Mouse (Mus musculus) left cerebral cortex, adult 9 months (tissue): ENCODE data around the gene Syt7.

ENCODE experiments used
- DNase-seq, 2 experiments: peaks; one replicate each; pipeline ENCODE4 v3.0.0; 2022; ENCODE audit warnings: low spot score in 2 of 2

Gene Syt7

DNA sequence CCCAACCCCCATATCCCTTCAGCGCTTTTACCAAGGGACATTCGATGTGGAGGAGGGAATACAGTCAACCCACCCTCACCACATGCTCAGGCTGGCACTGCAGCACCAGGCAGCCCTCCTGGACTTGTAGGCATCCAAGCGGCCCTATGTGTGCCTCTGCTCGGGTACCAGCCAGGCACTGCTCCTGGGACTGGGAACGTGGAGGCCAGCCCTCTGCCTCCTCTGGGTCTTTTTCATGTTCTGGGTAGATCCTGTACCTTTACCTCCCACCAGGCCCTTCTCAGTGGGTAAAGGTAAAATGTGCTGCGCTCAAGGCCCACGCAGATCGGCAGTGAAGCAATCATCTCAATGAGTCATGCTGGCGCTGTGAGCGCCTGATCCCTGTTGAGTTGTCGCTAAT is 71.0 kb downstream of the Syt7 start:
- no peak for DNase-seq

DNA sequence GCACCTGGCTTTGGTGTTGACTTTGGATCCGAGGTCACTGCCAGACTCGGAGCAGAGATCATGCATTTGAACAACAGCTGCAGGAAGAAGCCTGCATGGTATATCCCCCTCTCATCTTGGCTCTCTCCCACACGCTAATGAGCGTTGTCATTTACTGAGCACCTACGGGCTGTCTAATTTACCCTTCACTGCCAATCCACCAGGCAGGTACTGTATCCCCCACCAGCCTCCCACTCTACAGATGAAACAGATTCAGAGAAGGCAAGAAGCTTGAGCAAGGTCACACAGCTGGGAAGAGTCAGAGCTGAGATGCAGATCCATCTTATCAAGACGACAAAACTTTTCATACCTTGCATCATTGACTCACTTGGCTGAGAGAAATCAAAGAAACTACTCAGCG is 72.7 kb downstream of the Syt7 start:
- peak in 1 of 2 experiments; percentile 64 for DNase-seq

DNA sequence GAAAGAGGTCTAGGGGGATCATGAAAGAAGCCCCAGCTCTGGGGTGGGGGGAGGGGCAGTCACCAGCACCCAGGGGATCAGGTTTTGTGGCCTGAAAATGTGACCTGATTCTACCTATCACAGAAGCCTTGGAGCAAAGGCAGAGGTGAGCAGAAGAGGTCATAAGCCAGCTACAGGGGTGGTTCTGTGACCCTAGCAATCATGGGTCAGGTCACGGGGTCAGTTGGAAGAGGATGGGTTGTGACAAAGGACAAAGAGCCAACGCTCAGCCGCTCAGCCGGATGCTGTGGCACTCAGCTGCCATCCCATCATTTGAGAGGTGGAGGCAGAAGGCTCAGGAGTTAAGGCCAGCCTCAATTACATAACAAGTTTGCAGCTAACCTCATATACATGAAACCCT is 75.5 kb downstream of the Syt7 start:
- no peak for DNase-seq

DNA sequence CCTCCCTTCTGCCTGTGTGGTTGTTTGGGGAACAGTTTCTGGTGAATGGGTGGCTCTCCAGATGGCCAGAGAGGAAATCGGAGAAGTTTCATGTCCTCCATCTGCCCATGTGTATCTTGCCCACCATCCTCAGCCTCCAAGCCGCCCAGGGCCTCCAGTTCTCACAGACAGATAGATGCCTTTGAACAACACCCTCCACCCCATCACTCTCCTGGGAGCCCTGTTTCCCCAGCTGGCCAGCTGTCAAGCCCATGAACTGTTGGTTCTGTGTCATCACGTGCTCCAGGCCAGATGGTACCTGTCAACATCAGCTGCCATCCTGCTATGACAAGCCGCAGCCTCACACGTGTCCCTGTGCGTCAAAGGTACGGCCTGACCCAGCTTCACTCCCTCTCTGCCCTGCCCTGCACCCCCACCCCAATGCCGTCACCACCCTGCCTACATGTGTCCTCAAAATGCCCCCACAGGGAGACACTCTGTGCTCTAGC is 80.3 kb downstream of the Syt7 start:
- DNase-seq = peak; percentile 34 to 55

DNA sequence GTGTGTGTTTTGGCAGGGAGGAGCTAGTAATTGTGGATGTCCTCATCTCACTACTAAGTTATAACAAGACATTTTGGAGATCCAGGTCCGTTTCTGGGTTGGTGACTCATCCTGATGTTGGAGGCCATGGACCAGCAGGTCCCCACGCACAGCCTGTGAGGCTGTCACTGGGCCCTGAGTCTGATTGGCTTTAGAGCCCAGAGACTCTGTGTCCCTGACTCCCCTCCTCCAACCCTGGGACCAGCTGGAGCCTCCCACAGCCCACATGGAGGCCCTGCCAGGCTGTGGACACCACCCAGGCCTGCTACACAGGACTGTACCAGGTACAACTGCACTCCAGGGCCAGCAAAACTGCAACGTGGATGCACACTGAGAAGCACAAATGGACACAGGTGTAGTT is 84.1 kb downstream of the Syt7 start:
- DNase-seq = peak in 1 of 2 experiments; percentile 42

DNA sequence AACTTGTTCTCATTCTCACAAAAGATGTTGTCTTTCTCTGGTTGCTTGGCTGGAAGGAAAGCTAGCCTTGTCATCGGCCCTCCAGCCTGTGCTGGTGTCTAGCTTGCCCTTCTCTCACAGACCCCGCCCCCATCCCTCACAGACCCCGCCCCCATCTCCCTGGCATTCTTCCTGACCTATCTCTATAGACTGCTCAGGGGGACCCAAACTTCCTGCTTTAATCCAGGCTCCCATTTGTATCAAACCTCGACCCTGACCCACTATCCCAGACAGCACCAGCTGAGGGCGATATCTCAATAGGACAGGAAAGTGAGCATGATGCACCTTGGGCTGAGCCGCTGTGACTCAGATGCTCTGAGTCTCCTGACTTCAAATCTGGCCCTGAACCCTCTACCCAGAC is 84.9 kb downstream of the Syt7 start:
- no peak for DNase-seq

DNA sequence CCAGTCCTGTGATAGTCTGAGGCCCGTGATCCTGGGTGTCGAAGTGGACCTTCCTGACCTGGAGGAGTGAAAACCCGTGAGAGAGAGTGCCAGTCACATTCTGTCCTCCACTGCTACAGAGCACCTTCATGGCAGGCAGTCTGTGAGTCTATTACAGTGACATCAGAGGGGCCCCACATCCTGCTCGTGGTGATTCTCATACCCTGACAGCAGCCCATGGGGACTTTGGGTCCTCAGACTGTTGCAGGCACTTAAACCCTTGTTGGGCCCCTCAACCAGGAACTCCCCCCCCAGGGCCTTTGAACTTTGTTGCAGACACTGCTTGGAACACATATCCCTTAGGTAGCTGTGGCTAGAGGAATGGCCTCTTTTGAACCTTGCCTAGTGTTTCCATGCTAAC is 90.7 kb downstream of the Syt7 start:
- DNase-seq = no peak

DNA sequence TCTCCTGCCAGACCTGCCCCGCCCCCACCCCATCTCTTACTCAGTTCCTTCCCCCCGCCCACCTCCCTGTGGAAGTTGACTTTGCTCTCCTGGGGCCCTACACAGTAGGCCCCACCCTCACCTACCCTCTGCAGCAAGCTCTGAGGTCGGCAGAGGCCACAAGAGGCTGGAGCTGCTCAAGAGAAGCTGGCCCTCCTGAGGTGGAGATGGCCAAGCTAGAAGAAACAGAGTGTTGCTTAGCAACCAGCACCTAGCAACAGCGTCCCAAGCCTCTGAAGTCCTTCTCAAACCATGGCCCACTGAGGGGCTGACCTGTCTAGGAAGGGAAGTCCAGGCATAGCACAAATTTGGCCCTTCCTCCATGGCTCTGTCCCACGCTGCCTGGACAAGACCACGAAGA is 93.8 kb downstream of the Syt7 start, which contains the start of gene Ppp1r32:
Ppp1r32 (minus strand) TSS at position 226 of the 400 bp plus-strand sequence.
- DNase-seq = no peak

DNA sequence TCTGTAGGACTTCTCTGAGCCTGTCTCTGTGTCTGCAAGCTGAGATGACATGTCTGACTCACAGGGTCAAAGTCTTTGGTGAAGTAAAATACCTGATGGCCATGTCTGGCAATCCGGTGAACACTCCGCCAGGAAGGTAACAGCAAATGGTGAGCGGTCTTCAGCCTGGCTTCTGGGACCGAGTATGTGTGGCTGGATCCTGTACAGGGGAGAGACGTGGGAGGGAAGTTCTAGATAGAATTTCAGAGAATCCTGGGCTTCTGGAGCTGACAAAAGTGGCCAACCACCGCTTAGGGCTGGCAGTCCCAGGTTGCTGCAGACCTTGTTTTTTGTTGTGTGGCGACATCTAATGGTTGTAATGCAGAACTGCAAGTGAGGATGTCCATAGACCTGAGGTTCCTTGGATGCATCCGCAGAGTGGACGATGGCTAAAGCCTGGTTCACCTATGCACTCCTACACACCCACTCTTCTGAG is 97.4 kb downstream of the Syt7 start:
- DNase-seq = peak in 1 of 2 experiments; percentile 75

DNA sequence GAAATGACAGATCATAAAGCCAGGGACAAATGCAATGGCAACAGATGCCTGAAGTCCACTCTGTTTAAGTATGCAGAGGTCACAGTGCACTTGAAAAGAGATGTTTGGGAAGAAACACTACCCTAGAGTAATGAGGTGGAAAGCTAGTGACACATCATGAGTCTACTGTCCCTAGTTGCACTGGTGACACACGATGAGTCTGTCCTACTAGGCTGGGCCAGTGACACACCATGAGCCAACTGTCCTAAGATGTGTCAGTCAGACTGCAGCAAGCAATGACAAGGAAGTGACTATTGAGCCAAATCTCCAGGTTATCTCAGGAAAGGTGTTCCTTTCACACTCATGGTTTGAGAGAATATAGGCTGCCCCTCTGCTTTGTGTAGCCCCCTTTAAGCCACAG is 106.8 kb downstream of the Syt7 start:
- no peak for DNase-seq

DNA sequence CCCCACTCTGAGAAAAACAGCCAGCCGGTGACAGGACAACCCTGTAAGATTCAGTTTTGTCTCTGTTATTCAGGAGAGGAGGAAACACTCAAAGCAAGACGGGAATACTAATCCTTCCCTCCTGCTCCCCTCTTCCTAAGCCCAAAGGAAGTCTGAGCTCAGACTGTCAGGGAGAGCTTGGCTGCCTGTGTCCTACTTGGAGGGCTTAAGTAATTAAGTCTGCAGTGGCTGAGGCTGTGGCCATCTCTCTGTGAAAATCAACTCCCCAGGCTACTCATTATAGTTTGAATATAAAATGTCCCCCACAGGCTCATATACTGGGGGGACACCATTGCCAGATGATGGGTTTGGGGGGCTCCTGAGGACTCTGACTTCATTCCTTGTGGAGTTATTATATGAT is 108.1 kb downstream of the Syt7 start:
- no peak for DNase-seq

DNA sequence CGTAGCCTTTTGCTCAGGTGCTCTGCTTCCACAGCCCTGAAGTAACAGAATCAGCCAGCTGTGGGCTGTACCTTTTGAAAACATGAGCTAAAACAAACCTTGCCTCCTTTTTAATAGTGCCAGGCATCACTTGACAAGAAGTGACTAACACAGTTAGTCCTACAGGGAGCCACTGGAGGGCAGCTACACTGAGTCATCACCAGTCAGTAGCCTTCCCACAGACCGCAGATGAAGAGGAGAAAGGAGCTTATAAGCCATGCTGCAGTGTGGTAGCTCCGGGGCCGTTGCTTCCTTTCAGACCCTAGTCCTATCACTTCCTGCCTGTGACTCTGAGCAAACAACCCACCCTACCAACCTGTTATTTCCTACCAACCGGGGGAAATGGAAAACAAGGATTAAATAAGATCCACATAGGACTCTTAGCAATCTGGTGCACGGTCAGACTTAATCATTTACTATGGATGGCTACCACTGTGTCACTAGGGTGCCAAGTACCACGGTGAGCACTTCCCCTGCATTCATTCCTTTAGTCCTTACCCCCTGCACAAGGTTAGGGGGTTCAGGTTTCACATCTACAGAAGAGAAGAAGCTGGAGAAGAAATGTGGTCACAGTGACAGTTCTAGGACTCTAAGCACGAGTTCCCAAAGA is 108.7 kb downstream of the Syt7 start:
- DNase-seq = no peak

DNA sequence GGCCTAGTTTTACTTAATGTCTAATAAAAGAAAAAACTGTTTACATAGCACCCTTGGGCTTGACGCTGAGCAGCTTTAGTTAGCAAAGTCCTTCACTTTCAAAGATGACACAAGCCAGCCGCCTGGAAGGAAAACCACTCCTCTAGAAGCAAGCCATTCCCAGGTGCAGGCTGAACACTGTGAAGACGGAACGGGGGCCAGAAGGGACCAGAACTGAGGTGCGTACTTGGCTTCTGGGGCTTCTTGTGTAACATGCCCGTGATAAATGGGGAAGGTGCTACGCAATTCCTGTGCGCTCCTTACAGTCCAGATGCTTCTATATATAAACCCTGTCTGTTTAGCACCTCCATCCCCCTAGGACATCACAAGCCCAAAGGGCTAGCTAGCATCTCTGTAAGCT is 111.7 kb downstream of the Syt7 start:
- DNase-seq = no peak

DNA sequence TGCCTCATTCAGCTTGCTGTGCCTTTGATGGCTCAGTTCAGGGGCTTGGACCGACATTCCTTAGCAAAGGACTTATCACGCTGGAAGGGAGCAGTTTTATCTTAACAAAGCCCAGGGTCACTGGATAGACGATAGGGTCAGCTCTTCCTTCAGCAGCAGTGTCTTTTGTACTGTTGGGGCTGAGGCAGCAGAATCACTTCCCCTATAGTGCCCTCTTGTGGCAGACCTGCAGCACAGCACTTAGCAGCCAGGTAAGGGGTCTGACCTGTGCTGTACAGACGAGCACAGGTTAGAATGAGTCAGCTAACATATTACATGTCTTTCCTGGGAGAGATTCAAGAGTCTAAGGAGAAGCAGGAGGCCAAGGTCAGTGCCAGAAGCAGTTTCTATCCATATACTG is 113.7 kb downstream of the Syt7 start:
- DNase-seq = peak in 1 of 2 experiments; percentile 40
